Mouse (Mus musculus) kidney, adult 9 months (tissue): ENCODE results near the gene Pnrc1.

Experiments
- DNase-seq: peaks from one replicate; pipeline ENCODE4 v3.0.0; 2022

The Pnrc1 gene

DNA sequence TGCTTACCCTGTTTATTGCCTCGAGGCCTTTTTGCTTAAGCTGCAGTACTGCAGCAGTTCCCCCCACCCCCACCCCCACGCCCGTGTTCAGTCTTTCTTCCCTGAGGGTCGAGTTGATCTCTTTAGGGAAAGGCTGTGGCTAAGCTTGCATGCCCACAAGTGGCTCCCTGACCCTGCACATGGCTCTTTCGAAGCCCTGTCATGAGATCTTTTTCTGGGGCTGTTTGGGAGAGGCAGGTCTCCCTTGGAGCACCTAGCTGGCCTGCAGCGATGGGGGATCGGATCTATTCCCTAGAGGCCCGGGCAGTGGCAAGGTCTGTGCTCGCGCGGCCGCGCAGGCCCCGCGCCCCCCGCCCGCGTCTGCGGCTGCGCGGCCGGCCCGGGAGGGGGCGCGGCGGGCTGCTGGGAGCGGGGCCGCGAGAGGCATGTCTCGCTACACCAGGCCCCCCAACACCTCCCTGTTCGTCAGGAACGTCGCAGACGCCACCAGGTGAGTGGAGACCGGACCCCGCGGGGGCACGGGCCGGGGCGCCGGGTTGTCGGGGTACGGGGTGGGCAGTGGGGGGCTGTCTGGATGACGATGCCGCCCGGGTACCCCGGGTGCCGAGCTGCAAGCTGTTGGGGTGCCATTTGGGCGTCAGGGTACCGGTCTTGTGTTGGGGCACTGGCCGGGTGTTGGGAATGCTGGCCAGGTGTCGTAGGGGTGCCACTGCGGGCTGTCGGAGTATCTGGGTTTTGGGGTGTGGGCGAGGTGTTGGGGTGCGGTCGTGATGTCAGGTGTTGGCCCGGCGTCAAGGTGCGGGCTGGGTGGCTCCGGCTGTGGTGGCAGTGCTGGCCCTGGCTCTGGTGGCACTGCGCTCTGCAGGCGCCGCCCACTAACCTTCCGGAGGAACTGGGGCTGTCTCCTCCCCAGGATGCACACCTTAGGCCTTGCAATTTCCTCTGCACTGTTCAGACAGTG, 80.8 kb downstream of the Pnrc1 start, which contains the start of gene Srsf12:
Gene Srsf12, plus strand, starts transcription at position 111 of the 961 bp plus-strand sequence.
- no peak for DNase-seq

GRCm38 (mm10) chr4:33207551-33207950, 82.4 kb downstream of the Pnrc1 start:
- DNase-seq = no peak

DNA sequence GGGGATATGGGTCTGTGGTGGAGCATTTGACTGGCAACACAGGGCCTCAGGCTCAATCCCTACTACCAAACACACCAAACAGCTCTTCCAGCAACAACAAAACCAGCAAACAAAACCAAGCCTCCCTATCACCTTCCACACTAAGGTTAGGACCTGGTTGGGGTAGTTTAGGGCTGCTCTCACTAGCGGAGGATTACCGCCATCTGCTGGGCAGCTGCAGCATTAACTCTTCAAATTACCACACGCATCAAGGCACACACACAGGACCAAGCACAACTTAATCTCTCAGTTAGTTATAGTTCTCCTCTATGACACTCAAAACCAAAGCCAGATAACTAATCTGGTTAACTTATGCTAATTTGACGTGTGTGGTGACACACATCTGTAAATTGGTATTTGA, 85.3 kb downstream of the Pnrc1 start:
- DNase-seq = peak; percentile 65

- DNase-seq = no peak
Observed at GRCm38 (mm10) chr4:33198117-33198516, 91.8 kb downstream of the Pnrc1 start.
